Mouse (Mus musculus) activated CD4-positive, CD25-positive, alpha-beta regulatory T cell, adult 9 weeks (primary cell): ENCODE data around the gene Agrp. TPM values are rescaled to one million over a fixed set of nuclear protein-coding genes. Genes with fewer than 3 reads are reported as not detected.

Source experiments
- polyA plus RNA-seq: library from polyadenylated mRNA; unstranded; fragments of 100-300 nt; shearing (Covaris generic); gene quantifications from one replicate; pipeline ENCODE4 v1.2.1, GENCODE M21; 2017

The Agrp gene
- 3.3 TPM for polyA plus RNA-seq

GRCm38 (mm10) chr8:105636963-105637510 lies at the start of gene Agrp:
Gene Agrp, minus strand, starts transcription at chr8:105637393.

GRCm38 (mm10) chr8:105685796-105686308 lies 48.7 kb upstream of the Agrp start, which contains the start of gene Carmil2:
Gene Carmil2, plus strand, starts transcription at chr8:105686274.

GRCm38 (mm10) chr8:105636018-105636962 lies 903 bp downstream of the Agrp start, which contains the start of gene Ctcf:
Gene Ctcf, plus strand, starts transcription at chr8:105636568.

GRCm38 (mm10) chr8:105604804-105605381 lies 32.3 kb downstream of the Agrp start, which contains the start of gene Ripor1:
Gene Ripor1, plus strand, starts transcription at chr8:105605255.

GRCm38 (mm10) chr8:105565952-105566702 lies 71.1 kb downstream of the Agrp start, which contains the start of gene Atp6v0d1:
Gene Atp6v0d1, minus strand, starts transcription at chr8:105566047.

GRCm38 (mm10) chr8:105518436-105519313 lies 118.5 kb downstream of the Agrp start, which contains the start of gene Hsd11b2:
Gene Hsd11b2, plus strand, starts transcription at chr8:105518755.

Other genes starting within 250 kb of the Agrp start
- not detected for gene Kctd19, start 223.9 kb downstream of the Agrp start, polyA plus RNA-seq
- not detected for gene Lrrc36, start 223.8 kb downstream of the Agrp start, polyA plus RNA-seq
- gene Tppp3, start 165.9 kb downstream of the Agrp start, polyA plus RNA-seq: 1.3 TPM
- 2.2 TPM for gene Zdhhc1, start 140.5 kb downstream of the Agrp start, polyA plus RNA-seq
- gene Hsd11b2, start 118.6 kb downstream of the Agrp start, polyA plus RNA-seq: not detected
- 48.8 TPM for gene Atp6v0d1, start 71.3 kb downstream of the Agrp start, polyA plus RNA-seq
- gene Ripor1, start 32.1 kb downstream of the Agrp start, polyA plus RNA-seq: 15.5 TPM
- gene Ctcf, start 825 bp downstream of the Agrp start, polyA plus RNA-seq: 38.0 TPM
- gene Carmil2, start 48.9 kb upstream of the Agrp start, polyA plus RNA-seq: 18.9 TPM
- gene Acd, start 63.7 kb upstream of the Agrp start, polyA plus RNA-seq: 72.4 TPM
- gene Pard6a, start 63.8 kb upstream of the Agrp start, polyA plus RNA-seq: 10.7 TPM
- not detected for gene 4933405L10Rik, start 70.3 kb upstream of the Agrp start, polyA plus RNA-seq
- gene Enkd1, start 70.8 kb upstream of the Agrp start, polyA plus RNA-seq: 3.5 TPM
- gene Gfod2, start 121.3 kb upstream of the Agrp start, polyA plus RNA-seq: 4.7 TPM
- 31.2 TPM for gene Ranbp10, start 190.0 kb upstream of the Agrp start, polyA plus RNA-seq
- 0.13 TPM for gene Tsnaxip1, start 190.3 kb upstream of the Agrp start, polyA plus RNA-seq
- gene Cenpt, start 215.9 kb upstream of the Agrp start, polyA plus RNA-seq: 17.1 TPM
- gene Thap11, start 217.7 kb upstream of the Agrp start, polyA plus RNA-seq: 11.7 TPM
- 7.7 TPM for gene Nutf2, start 223.2 kb upstream of the Agrp start, polyA plus RNA-seq
- gene Edc4, start 243.5 kb upstream of the Agrp start, polyA plus RNA-seq: 98.0 TPM